Mouse (Mus musculus) E14TG2a.4 (cell line): ENCODE measurements around the gene Det1.

Source experiments
- H3K27me3 ChIP-seq: 2 replicates; pipeline ENCODE4 v1.6.1; 2014; ENCODE audit warnings: low read length, control low read depth; ENCODE audit not compliant: insufficient read depth
- H3K36me3 ChIP-seq: 2 replicates; pipeline ENCODE4 v1.6.1; 2014; ENCODE audit warnings: low read length, control low read depth; ENCODE audit not compliant: insufficient read depth
- H3K4me1 ChIP-seq: replicated peaks from 2 replicates; pipeline ENCODE4 v1.6.1; 2014; ENCODE audit warnings: low read depth, low read length, control low read depth
- H3K4me3 ChIP-seq: replicated peaks from 2 replicates; pipeline ENCODE4 v1.5.1; 2014; ENCODE audit warnings: mild to moderate bottlenecking, low read length
- H3K9me3 ChIP-seq: 2 replicates; pipeline ENCODE4 v1.6.1; 2014; ENCODE audit warnings: low read length, control low read depth
- CTCF ChIP-seq: conservative IDR thresholded peaks from 2 replicates; pipeline ENCODE4 v1.5.1; 2014; ENCODE audit warnings: low read length
- NANOG ChIP-seq: IDR thresholded peaks from 2 replicates; pipeline ENCODE4 v1.6.1; 2014; ENCODE audit warnings: borderline replicate concordance, low read length, mixed read lengths
- POU5F1 ChIP-seq: IDR thresholded peaks from 2 replicates; pipeline ENCODE4 v1.6.1; 2014; ENCODE audit warnings: low read length, borderline replicate concordance

Gene Det1

DNA sequence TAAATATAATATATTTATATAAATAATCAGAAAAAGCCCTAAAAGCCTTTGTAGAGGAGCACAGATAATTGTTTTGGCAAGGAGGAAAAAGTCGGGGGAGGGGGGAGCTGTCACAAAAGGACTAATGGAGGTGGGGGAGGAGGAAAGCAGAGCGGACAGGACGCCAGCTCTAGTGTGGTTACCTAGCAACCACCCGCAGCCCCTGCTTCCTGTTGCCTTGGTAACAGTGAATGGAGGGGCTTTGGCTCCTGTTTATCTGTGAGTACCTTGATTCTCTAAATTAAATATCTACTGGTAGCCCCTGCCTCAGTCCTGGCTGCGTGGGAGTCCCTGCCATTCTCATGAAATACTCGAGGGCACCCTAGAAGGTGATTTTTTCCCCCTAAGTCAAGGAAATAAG is 37.1 kb upstream of the Det1 start:
- H3K27me3 ChIP-seq, result peaks cover 76% of the 10 kb centered on the region
- no peak overlapping the region for H3K4me3 ChIP-seq
- H3K36me3 ChIP-seq, result no peaks in the 10 kb centered on the region
- peaks cover 52% of the 10 kb centered on the region for H3K4me1 ChIP-seq
- TF ChIP-seq CTCF (no peak), POU5F1 (no peak), NANOG (no peak)
- H3K9me3 ChIP-seq, result no peaks in the 10 kb centered on the region

DNA sequence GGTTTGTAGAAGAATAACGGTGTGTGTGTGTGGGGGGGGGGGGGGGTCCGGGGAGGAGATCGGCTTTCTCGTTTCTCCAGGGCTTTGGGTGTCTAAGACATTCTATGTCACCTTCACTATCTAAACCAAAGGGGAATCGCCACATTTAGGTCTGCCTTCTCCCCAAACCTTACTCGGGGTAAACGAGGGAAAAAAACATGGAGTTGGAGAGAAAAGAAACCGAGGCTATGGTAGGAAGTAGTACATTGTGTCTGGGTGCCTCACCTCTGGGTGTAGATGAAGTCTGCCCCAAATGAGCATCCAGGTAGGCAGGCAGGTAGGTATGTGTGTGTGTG is 36.6 kb upstream of the Det1 start:
- Histone ChIP-seq H3K9me3 (no peaks in the 10 kb centered on the region), H3K27me3 (peaks cover 73% of the 10 kb centered on the region), H3K4me1 (peaks cover 52% of the 10 kb centered on the region), H3K36me3 (no peaks in the 10 kb centered on the region), H3K4me3 (no peak overlapping the region)
- TF ChIP-seq NANOG, result no peak
- no peak for TF ChIP-seq POU5F1
- TF ChIP-seq CTCF, result no peak

DNA sequence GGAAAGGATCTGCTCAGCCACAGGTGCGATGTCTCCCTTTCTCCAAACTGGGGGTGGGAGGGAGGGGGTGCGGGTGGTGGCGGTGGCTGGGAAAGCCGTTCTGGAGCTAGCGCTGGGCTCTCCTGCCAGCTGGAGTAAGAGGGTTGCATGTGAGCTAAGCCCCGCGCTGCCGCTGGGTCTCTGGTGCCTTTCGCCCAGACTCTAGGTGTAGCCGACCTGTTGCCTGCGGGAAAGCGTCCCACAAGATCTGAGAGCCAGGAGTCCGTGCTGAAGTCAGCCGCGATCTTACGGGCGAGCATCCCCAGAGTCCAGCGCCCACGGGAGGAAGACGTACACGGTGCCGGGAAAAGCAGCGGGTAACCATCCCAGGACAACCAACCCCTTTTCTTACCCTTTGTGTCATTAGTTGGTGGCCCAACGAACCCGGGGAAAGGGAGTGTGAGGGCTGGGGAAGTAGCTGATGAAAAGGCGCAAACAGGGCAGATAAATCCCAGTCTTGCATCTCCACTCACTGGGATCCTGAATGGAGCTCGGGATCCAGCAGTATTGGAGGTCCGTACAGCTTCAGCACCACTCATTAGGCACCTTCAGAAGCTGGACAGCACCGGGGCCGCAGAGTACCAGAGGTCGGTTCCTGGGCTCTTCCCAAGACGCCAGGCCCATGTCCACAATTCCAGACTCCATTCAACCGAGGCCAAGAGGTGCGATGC is 36.1 kb upstream of the Det1 start:
- Histone ChIP-seq H3K36me3 (no peaks in the 10 kb centered on the region), H3K9me3 (no peaks in the 10 kb centered on the region), H3K27me3 (peaks cover 71% of the 10 kb centered on the region), H3K4me3 (peak overlapping the region; percentile 61), H3K4me1 (peaks cover 52% of the 10 kb centered on the region)
- TF ChIP-seq POU5F1 (no peak), CTCF (no peak), NANOG (no peak)

DNA sequence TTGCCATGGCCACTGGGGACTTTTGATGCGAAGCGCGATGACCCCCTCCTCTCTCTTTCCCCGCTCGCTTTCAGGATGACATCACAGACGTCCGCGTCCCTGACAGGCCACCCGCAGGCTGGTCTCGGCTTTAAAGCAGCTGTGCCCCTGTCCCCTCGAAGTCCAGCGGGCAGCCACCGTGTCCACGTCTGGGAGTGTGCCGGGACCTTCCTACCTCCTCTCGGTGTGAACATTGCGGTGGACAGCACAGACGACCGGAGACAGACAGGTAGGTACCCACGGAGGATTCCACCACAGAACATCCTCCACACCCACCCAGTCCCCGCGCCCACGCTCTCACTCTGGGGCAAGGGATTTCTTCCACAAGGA is 35.4 kb upstream of the Det1 start:
- no peaks in the 10 kb centered on the region for H3K9me3 ChIP-seq
- TF ChIP-seq POU5F1 (no peak), CTCF (no peak), NANOG (no peak)
- peaks cover 68% of the 10 kb centered on the region for H3K27me3 ChIP-seq
- peak overlapping the region; percentile 43; the same call in 1 of the 2 replicates for H3K4me3 ChIP-seq
- H3K4me1 ChIP-seq, result peaks cover 45% of the 10 kb centered on the region
- H3K36me3 ChIP-seq, result no peaks in the 10 kb centered on the region

DNA sequence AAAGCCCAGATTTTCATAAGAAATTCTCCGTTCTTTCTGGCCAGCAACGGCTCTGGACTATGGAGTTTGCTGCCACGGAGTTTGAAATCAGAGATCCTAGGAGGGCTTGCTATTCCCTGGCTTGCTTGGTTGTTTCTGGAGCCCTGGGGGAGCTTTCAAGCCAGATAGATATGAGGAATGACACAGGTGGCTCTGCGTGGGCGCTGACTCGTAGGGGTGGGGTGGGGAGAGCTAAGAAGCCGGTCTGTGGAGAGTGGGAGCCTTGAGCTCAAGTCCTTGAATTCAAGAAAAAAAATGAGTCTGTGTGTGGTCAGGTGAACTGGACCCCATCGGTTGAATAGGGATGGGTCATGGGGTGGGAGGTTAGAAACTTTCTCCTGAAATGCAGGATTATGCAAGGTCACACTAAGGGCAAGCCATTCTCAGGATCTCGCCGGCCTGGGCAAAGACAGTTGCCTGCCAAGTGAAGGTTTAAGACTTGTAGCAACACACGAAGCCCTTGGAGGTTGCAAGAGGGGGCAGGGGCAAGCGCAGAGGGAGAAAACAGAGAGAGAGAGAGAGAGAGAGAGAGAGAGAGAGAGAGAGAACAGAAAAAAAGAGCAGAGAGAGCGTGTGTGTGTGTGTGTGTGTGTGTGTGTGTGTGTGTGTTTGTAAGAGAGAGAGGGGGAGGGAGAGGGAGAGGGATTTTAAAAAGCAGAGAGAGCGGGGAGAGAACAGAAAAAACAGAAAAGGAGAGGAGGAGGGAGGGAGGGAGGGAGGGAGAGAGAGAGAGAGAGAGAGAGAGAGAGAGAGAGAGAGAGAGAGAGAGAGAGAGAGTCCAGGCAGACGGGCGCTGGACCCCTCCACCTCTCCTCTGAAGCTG is 34.8 kb upstream of the Det1 start:
- Histone ChIP-seq H3K4me3 (no peak overlapping the region), H3K27me3 (peaks cover 65% of the 10 kb centered on the region), H3K9me3 (no peaks in the 10 kb centered on the region), H3K4me1 (peaks cover 39% of the 10 kb centered on the region), H3K36me3 (no peaks in the 10 kb centered on the region)
- TF ChIP-seq CTCF, result no peak
- no peak for TF ChIP-seq NANOG
- no peak for TF ChIP-seq POU5F1

DNA sequence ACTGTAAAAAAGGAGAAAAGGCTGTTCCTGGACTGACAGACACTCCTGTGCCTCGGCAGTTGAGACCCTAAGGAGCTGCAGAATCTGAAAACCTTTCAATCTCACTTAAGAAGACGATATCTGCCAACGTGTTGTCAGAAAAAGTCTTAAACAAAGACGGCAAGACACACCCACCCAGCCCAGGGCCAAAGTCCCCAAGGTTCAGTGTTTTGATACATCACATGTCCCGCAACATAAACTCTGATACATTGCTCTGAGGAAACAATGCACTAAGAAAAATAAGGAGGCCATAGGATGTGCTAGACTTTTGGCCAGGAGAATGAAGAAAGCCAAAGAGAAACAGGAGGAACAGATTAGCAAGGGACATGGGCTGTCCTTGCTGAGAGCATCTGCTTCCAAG is 25.8 kb upstream of the Det1 start:
- Histone ChIP-seq H3K36me3 (no peaks in the 10 kb centered on the region), H3K9me3 (no peaks in the 10 kb centered on the region), H3K4me3 (no peak overlapping the region), H3K27me3 (peaks cover 8% of the 10 kb centered on the region; the same call in 1 of the 2 replicates), H3K4me1 (no peaks in the 10 kb centered on the region)
- TF ChIP-seq NANOG, result no peak

DNA sequence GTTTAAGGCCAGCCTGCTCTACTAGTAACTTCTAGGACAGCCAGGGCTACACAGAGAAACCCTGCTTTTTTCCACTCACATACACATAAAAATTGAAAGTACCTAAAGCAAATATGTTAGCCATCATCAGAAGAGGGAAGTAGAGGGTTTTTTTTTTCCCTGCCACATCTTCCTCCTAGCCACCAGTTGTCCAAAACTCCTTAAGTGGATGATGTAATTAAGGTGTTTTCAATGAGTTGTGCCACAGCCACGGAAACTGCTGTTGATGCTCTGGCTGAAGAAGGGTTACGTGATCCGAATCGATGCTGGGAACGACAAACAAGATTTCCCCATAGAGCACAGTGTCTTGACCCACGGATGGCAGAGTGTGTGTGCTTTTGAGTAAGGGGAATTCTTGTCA is 25.3 kb upstream of the Det1 start:
- H3K36me3 ChIP-seq, result no peaks in the 10 kb centered on the region
- TF ChIP-seq POU5F1 (no peak), NANOG (no peak), CTCF (no peak)
- H3K9me3 ChIP-seq, result no peaks in the 10 kb centered on the region
- no peaks in the 10 kb centered on the region for H3K4me1 ChIP-seq
- no peak overlapping the region for H3K4me3 ChIP-seq
- peaks cover 7% of the 10 kb centered on the region; the same call in 1 of the 2 replicates for H3K27me3 ChIP-seq

DNA sequence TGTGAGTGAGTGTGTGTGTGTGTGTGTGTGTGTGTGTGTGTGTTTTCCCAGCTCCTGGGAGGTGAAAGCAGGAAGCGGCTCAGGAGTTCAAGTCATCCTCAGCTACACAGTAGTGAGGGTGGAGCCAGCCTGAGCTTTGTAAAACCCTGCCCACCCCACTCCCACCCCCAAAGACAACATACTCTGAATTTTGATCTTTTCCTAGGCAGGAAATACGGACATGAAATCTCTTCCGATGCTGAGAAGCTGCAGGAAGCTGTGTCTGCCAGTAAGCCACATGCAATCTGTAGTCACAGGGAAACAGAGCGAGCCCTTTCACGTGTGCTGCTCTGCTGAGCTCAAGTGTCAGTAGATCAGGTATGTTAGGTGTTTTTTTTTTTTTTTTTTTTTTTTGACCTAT is 21.7 kb upstream of the Det1 start:
- TF ChIP-seq POU5F1, result no peak
- TF ChIP-seq CTCF, result no peak
- TF ChIP-seq NANOG, result no peak
- H3K9me3 ChIP-seq, result no peaks in the 10 kb centered on the region

More for the DNA sequence above, 21.7 kb upstream of the Det1 start:
- no peaks in the 10 kb centered on the region; the same call in 1 of the 2 replicates for H3K27me3 ChIP-seq
- H3K4me3 ChIP-seq, result no peak overlapping the region
- H3K4me1 ChIP-seq, result peaks cover 20% of the 10 kb centered on the region
- no peaks in the 10 kb centered on the region for H3K36me3 ChIP-seq
